Mouse (Mus musculus) cerebellum, adult 2 months (tissue): Measurements from ENCODE around the gene 9530077C05Rik.

Source experiments
- CTCF ChIP-seq: fragments of 200-500 bp; IDR thresholded peaks from 2 replicates; pipeline ENCODE4 v1.5.1; 2011; ENCODE audit warnings: low read depth, mild to moderate bottlenecking, control low read depth, low read length, moderate library complexity, borderline replicate concordance; ENCODE audit not compliant: insufficient read depth
- POLR2A ChIP-seq: fragments of 200-500 bp; IDR thresholded peaks from 2 replicates; pipeline ENCODE4 v1.6.1; 2011; ENCODE audit warnings: low read length, control low read depth, borderline replicate concordance; ENCODE audit not compliant: insufficient read depth

DNA sequence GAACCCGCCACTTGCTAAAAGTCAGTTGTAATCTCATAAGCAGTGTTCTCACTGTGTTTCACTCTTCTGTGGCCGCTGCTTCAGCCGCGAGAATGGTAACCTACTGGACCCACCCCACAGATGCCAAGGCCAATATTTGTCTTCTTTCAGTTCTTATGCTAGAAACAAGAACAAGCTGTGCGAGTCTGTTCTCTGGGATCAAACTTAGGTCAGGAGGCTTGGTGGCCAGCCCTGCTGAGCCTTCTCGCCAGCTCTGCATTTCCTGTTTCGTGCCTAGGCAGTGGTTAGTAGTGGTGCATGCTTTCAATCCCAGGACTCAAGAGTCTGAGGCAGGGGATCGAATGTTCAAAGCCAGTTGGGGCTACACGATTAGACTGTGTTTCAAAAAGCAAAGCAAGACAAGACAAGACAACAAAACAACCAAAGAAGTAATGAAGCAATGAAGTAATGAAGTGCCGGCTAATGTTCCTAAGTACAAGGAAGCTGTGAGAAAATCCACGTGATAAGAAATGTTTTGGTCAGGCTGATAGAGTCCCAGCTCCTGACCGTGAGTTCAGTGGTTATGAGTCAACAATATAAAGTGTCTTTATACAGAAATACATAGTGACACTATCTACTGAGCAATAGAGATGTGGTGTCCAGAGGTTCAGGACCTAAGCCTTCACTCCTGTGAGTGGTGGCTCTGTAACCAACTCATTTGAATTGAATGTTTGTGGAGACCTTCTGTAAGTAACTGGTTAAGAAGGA is 73.4 kb downstream of the 9530077C05Rik start:
- no peak for TF ChIP-seq CTCF
- no peak for TF ChIP-seq POLR2A
